8 mouse cellular contexts compared by ENCODE assay signal in genomic region chr13:114387074-114387487, GRCm38 (mm10). TPM values are rescaled to one million over a fixed set of nuclear protein-coding genes. Genes with fewer than 3 reads are reported as not detected.
DNase-seq lines count a peak whose midpoint lies in the region; ATAC-seq lines count a peak whose summit lies in the region.

No protein-coding gene starts in this region.

- H3K4me2 ChIP-seq in kidney, embryonic 14.5 days (replicated peaks; ENCODE audit: low read depth, low read length): peak overlapping the region; percentile 80

- H3K36me3 ChIP-seq in kidney, embryonic 14.5 days (ENCODE audit: control insufficient read depth, insufficient read depth, low read length): no peaks in the 10 kb centered on the region; the same call in 1 of the 2 replicates
- H3K36me3 ChIP-seq in megakaryocyte, embryonic 14.5 days (replicated peaks; ENCODE audit: low read length): peaks cover 16% of the 10 kb centered on the region

- no peaks in the 10 kb centered on the region for H3K27me3 ChIP-seq in kidney, embryonic 14.5 days (ENCODE audit: control insufficient read depth, insufficient read depth, low read length)
- H3K27me3 ChIP-seq in megakaryocyte, embryonic 14.5 days (replicated peaks): no peaks in the 10 kb centered on the region

- H3K27ac ChIP-seq in kidney, embryonic 14.5 days (ENCODE audit: low read depth, low read length): no peak overlapping the region; the same call in 1 of the 2 replicates

- 4% methylated on average over 10 of the region's 10 CpGs for WGBS in kidney, embryonic 14.5 days

- peak overlapping the region; percentile 96 for H3K4me3 ChIP-seq in kidney, embryonic 14.5 days (ENCODE audit: low read length)
- H3K4me3 ChIP-seq in megakaryocyte, embryonic 14.5 days (replicated peaks): peak overlapping the region; percentile 94

- peak; percentile 68 for ATAC-seq in kidney, embryonic 14.5 days (ENCODE audit: low FRiP score, low TSS enrichment)
- ATAC-seq in granulocyte monocyte progenitor cell, adult 5-6 weeks (replicated peaks; ENCODE audit: poor library complexity, severe bottlenecking): peak; percentile 31; the same call in 1 of the 2 replicates

- peak overlapping the region; percentile 85 for H3K9ac ChIP-seq in kidney, embryonic 14.5 days (ENCODE audit: low read depth, low read length)

- H3K9me3 ChIP-seq in kidney, embryonic 14.5 days (ENCODE audit: control insufficient read depth, low read length): no peaks in the 10 kb centered on the region
- no peaks in the 10 kb centered on the region for H3K9me3 ChIP-seq in megakaryocyte, embryonic 14.5 days

- no peak for DNase-seq in kidney, adult 11 months
- DNase-seq in NIH3T3 (ENCODE audit: low read depth): peak; percentile 21
- no peak for DNase-seq in left cerebral cortex, postnatal 25 days (ENCODE audit: low spot score in 2 of 2)
- no peak for DNase-seq in retina, postnatal 1 day
- no peak for DNase-seq in adrenal gland, adult 8-10 months

- intact Hi-C loops in left cerebral cortex, postnatal 25 days (cut with DNase I): no loop called here

- H3K4me1 ChIP-seq in kidney, embryonic 14.5 days (ENCODE audit: control insufficient read depth, insufficient read depth, low read length): peaks cover 12% of the 10 kb centered on the region; the same call in 1 of the 2 replicates
- peaks cover 22% of the 10 kb centered on the region for H3K4me1 ChIP-seq in megakaryocyte, embryonic 14.5 days

RNA-seq across cellular contexts. Expression of gene Ndufs4, which starts 1.0 kb away (rescaled TPM):
- polyA plus RNA-seq in kidney, embryonic 14.5 days (2014; fragmentation: Nextera tagmentation; extraction: Ambion mirVana): 324 and 417 TPM in 2 replicates
- 141 and 160 TPM in 2 replicates for total RNA-seq in granulocyte monocyte progenitor cell, adult 5-6 weeks (2014; fragmentation: Nextera tagmentation)
- 137 and 177 TPM in 2 replicates for total RNA-seq in granulocyte monocyte progenitor cell, adult 5-6 weeks (2017)
- polyA plus RNA-seq in megakaryocyte, embryonic 14.5 days (2012; ENCODE audit: insufficient read depth, low replicate concordance): 11.4 TPM in 1 of 2 replicates, not detected in the other
- 100 to 1,000 TPM; 167 to 184 TPM for total RNA-seq in left cerebral cortex, postnatal 25 days (2021)
- total RNA-seq in adrenal gland, adult 8-10 months (2022): 100 to 1,000 TPM; 142 to 204 (median 165) TPM
